Mouse (Mus musculus) T-cell, adult 2 months (primary cell): ENCODE data around the gene Tmem144.

Source experiments
- DNase-seq: peaks from one replicate; pipeline ENCODE4 v3.0.0; 2022; ENCODE audit warnings: low spot score

Gene Tmem144

DNA sequence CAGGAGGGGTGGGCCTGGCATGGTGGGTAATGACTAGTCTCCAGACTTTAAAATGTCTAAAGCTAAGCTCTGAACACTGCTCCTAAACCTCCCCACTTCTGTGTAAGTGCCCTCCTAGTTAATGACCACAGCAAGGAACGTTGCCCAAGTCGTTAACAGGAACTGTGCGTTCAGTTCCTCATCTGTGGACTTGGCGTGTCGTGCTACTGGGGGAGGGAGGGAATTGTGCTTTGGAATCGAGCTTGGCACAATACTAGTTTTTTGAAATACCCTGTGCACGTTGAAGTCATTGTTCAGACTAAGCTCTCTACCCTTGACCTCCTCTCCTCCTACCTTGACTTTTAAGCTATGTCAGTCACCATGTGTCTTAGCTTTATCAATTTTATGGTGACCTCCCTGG lies 12.3 kb upstream of the Tmem144 start:
- DNase-seq, result no peak

DNA sequence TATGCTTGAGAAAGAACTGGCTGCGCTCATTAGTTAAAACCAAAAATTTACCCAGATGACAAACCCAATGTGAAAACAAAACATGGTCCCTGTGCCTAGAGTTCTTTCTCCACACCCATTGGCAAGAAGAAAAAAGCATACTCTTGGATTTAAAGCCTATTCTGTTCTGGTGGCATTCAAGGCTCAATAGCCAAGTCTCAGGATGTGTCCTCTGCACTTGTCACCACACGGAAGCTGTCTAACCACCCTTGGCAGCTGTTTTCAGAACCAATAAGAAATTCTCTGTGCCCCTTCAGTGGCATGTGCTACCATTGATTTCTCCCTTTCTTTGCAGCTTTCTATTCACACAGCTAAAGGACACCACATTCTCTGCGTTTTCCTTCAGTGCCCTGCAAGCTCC lies 5.6 kb upstream of the Tmem144 start:
- DNase-seq, result no peak

DNA sequence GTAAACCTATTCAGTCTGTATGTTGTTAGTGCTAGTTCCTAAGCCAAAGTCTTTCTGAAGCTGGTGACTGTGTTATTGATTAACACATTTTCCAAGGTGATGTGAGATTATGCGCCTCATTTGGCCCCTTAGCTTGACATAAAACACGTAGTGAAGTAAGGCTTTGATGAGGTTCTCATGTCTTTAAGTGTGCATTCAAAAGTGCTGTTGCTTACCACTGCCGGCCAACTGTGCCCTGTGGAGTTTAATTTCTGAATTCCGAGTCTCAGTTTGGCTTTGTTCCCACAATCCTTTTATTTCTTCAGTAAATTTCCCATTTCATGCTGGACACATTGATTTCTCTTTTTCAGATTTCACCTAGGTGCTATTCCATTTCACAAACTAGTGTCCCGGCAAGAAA lies 5.2 kb upstream of the Tmem144 start:
- DNase-seq, result no peak

DNA sequence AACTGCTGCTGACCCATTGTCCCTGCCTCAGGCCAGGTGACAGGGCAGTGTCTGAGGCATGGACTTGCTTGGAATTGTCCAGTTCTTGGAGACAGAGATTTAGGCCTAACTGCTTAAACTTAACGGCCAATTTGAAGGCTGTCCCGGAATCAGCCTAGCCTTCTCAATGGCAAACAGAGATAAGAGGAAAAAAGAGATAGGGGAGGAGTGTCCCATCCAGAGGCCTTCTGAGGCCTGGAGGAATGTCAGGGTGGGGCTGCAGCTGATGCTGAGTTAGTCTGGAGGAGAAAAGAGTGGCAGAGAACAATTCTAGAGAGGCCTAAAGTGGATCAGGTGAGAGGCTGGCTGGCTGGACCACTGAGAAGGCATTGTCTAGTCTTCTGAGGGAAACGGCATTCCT lies 465 bp downstream of the Tmem144 start:
- DNase-seq, result no peak

DNA sequence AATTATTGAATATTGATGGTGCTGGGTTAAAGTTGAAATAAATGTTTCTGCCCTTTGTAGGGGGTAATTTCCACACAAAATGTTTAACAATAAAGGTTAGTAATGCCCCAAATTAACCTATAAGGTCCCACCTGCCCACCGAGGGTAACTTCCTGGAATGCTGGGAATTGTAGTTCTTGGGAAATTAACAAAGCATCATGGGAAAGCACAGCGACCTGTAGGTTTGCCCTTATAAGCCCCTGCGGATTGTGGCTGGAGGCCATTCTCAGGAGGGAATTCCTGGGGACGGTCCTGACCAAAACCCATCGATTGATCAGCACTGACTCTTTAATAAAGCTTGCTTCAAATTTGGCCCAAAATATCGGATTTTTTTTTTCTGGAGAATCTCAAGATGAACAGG lies 1.9 kb downstream of the Tmem144 start:
- DNase-seq, result no peak

DNA sequence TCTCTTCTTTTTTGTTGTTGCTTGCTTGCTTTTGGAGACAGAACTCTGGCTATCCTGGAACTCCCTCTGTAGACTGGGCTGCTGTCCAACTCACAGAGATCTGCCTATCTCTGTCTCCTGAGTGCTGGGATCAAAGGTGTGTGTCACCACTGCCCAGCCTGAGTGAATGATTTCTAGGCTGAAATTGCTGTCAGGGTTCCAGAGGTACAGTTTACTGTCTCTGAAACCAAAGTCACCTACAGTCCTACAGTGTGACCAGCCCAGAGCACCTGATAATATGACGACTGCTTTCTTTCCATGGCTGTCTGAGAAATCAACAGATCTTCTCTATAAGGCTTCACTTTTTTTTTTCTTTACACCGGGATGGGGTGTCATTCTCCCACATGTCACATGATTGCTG lies 3.0 kb downstream of the Tmem144 start:
- no peak for DNase-seq

DNA sequence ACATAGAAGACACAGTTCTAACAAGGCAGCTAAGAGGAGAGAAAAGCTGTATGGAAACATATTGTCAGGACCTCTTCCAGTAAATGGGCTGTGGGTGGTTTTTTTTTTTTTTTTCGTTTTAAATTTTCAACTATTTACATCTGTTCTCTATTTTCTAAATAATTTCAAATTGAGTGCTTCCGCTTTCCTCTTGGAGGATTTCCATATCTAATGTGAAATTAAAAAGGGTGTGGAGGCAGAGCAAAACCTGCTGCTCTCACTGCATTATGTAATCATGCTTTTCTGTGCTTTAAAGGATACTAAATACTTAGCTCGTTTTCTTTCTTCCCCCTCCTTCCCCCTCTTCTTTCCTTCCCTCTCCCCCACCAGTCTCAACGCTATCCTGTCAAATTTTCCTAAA lies 3.7 kb downstream of the Tmem144 start:
- DNase-seq, result no peak

DNA sequence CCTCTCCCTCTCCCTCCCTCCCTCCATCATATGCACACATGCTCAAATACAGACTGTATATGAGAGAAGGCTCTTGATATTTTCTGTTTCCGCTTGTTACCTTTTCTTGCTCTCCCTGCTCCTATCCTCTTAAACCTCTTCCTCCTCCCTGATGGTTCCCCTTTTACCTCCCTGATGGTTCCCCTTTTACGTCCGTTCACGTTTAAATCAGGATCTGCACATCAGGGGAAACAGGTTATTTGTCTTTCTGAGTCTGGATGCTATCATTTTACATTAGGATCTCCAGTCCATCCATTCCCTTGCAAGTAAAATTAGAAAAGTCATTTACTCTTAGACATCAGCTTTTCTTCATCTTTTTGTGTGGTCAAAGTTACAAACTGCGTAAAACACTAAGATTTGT lies 5.9 kb downstream of the Tmem144 start:
- no peak for DNase-seq

DNA sequence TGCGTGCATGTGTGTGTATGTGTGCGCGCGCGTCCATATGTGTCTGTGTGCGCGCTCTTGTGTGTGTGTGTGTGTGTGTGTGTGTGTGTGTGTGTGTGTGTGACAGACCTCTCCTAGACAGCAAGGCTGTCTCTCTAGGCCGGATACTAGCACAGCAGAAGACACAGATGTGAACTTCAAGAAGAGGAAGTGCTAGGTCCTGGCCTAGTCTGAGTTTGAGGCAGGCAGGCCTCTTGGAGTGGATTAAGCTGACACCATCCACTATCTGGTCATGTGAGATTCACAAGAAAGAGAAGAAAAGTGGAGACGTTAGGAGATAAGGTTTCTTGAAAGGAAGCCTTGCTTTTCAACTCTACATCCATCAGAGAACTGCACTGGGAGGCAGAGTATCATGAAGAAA lies 8.6 kb downstream of the Tmem144 start:
- DNase-seq, result peak; percentile 10

DNA sequence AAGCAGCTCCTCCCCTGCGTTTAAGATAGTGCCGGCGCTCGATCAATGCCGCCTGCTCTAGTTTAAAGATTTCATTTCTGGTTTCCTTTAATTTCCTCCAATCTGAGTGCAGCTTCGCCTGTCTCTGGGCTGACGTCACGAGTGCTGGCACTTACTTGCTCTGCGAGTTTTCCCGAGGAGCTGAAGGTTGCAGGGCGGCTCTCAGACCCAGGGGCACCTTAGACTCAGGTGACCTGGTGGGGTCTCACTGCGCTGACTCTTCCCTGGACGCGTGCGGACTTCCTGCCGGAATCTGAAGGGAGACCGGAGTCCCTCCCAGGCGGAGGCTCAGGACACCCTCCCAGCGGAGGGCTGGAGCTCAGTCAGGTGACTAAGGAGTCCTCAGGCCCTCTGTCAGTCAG lies 10.0 kb downstream of the Tmem144 start:
- DNase-seq, result peak; percentile 71

DNA sequence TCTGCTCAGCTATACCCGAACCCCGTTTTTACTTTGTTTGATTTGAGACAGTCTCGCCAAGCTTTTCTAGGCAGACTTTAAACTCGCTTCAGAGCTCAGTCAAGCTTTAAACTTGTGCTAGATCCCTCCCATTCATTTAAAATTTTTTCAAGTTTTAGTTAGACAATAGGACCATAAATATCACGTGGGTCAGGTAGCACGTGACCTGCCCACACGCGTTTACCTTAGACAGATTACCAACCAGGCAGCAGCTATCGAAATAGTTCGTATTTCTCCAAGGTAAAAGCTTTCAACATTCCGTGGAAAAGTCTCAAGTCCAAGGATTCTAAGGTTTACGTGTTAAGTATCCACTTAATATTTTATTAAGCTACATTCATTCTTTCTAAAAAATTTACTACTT lies 10.4 kb downstream of the Tmem144 start:
- DNase-seq, result peak; percentile 79

DNA sequence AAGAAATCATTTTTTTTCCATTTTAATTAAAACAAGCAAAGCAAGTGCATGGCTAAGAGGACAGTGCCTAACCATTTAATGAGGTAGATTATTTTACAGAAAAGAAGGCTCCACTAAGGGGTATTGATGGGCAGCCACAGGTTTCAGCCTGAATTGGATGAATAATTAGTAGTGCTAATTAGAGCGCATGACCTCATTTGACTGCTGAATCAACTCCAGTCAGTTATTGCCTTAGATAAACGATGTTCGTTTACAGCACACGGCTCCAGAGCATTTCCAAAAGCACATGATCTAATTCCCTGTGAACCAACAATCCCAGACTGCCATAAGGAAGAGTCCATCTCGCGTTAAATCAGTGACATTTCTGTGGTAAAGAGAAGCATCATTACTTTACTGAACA lies 11.1 kb downstream of the Tmem144 start:
- DNase-seq, result no peak

DNA sequence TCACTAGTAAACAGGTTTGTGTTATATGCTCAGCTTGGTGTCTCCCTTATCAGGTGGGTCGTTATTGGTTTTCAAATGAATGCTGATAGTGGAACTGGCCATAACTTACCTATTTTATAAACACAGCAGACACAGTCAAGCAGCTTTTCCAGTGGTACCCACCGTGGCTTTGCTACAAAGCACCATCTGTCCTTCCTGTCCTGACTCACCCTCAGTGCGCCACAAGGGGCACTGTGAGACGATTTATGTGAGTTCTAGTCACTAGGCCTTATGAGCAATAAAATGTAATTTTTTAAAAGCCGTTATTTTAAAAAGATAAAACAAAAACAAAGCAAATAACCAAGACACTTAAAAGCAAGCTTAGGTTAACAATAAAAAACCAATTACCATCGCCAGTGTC lies 13.8 kb downstream of the Tmem144 start:
- DNase-seq, result no peak

DNA sequence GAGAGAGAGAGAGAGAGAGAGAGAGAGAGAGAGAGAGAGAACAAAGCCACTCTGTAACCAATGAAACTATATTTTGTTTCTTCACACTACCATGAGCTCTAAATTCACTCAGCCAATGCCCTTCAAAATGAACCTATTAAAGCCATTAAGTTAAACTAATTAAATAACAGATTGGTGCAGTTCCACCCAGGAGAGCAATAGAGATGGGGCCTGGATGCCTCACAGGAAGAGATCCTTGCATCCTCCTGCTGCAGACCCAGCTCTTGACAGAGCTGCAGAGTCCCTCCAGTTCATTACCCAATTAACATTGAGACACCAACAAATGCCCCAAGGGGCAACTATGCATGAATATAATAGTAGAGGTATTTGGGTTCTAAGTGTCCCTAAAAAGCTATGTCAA lies 23.3 kb downstream of the Tmem144 start:
- no peak for DNase-seq

DNA sequence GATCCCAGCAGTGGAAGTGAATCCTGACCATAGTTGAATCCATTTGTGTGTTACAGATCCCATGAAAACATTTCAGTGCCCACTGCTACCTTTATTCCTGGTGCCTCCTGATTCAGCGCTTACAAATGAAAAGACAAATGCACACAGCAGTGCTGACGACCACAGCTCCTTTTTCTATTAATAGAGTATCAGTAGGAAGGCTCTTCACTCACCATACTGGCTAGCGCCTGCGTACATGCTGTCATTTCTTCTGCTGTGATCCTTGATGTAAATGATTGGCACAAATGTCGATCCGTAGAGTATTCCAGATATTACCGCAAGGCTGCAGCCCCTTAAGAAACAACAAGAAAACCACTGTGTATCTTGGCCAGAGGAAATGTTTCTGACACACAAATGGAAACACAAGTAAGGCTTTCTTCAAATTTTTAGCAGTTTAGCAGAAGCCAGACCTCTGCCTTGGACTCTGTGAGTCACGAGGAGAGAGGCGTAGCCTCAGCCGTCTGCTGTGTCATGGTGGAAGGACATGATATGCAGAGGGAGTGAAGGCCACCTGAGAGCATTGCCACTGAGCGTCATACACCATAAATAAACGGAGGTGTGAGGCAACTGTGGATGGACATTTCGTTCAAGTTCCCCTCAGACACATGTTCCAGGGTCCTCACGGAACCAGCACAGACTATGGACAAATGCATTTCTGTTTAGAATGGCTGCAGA lies 27.3 kb downstream of the Tmem144 start:
- DNase-seq, result no peak

DNA sequence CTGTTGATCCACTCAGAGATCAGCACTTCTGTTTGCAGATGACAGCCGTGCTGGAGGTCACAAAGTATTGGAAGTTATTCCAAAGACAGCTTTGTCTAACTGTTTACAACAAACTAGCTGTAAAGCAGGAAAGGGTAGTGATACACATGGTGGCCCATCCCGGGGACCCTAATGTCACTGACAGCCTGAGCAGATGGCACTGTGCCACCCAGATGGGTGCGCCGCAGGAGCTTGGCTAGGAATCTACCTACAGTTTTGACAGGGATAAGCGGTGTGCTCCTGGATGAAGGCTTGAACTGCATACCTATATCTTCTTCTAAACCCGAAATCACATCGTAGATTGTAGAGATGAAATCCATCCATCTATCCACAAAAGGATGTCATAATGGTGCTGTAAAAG lies 29.4 kb downstream of the Tmem144 start:
- DNase-seq, result no peak

DNA sequence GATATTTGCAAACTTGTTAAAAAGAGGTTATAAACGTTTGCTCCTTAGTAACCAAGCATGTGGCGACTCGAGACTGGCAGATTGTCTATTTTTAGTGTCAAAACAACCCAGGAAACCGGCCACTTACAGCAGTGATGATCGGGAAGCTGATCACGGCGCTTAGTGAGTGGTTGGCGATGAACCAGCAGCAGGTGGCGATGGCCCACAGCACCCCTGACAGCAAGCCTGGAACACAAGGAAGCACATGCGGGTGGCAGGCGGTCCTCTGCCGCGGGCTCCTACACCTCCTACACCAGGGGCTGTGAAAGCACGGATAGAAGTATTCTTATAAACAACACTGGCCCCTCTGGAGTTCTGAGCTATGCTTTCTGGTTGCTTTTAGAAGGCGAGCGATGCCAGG lies 31.4 kb downstream of the Tmem144 start:
- no peak for DNase-seq

DNA sequence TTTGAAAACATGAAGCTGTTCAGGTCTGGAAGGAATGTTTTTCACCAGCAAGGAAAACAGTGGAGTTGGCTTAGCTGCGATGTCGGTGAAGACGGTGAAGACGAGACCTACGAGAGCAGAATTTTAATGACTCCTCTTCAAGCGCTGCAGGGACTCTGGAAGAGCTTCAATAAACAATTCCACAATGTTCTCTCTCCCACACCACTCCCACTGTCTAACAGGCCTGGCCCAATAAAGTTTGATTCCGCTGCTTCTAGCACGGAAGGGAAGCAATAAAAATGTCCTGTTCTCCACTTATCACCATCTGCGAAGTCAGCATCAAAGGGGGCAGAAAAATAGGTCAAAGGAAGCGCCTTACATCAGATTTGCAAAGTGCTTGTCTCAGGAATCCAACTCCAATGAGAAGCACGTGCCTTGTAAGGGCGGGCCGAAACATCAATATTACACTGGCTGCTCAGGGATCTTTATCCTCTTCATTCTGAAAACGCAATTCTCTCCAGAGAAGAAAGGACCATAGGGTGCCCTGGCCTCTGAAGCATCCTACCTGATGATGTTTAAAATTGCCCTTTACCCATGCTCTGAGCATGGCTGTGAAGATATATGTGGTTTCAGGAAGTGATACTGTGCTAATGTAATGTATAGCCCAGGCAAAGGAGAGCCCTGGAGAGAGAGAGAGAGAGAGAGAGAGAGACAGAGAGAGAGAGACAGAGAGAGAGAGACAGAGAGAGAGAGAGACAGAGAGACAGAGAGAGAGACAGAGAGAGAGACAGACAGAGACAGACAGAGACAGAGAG lies 34.2 kb downstream of the Tmem144 start:
- DNase-seq, result no peak

DNA sequence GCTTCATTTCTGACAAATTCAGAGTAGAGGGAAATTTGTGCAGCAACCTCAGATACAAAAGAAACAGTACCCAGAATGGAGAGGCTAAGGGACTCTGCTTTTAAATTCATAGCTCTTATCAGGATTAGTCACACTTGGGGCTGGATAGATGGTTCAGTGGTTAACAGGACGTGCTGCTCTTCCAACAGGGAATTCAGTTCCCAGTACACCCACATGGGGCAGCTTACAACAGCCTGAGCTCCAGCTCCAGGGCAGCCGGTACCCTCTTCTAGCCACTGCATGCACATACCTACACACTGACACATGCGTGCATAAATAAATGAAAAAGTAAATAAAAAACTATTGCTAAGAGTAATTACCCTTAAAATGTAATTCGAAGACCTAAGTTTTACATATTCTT lies 36.3 kb downstream of the Tmem144 start:
- DNase-seq, result no peak

DNA sequence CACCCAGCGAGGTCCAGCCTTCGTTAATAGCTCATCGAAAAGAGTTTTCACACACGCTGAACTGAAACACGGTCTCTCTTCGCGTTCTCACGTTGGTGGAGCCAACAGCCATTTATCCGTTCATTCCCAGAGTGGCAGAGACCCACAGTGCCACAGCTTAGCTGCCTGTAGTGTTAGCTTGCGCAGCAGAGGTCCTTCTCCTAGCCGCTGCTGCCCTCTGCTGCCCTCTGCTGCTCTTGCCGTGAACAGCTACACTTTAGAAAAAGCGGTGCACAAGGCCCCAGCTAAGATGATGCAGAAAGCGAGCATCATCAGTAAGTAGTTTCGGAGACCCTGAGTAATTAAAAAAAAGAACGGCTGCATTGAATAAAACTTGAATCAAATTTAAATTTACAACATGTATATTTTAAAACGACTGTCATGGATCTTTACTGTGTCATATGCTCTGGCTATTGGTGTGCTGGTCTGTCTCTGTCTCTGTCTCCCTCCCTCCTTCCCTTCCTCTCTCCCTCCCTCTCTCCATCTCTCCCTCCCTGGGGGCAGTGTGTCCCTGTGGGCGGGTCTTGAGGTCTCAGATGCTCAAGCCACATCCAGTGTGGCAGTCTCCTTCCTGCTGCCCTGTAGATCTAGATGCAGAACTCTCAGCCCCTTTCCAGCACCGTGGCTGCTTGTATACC lies 38.6 kb downstream of the Tmem144 start:
- DNase-seq, result peak; percentile 34

DNA sequence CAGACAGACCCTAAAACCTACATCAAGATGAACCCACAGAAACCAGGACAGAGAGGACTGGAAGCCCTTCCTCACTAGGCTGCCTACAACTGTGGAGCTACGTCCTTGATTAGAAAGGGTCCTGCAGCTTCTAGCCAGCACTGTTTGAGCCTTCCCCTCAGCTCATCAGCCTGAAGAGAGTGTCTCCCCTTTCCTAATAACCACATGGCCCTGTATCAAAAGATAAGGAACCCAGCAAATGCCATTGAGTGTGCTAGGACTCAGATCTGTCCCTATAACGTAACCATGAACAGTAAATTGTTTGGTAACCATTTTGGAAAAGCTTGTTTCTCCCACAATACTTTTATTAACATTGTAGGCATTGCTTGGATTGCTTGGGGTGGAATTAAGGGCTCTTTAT lies 40.5 kb downstream of the Tmem144 start:
- no peak for DNase-seq

DNA sequence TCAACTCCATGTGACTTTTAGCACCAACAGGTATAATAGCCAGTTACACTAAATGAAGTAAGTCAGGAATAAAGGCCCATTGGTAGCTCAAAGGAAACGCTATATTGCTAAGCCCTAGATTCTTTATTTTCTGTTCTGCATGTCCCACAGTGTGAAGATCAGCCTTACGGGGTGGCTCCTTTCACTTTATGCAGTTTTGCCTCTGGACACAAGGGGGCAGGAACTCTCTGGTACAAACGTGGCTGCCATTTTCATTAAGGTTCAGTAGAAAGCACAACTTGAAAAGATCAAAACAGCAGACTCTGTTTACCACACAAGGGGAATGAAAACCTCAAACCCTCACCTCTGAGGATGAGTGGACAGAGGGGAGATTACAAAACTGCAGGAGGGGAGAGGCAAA lies 40.9 kb downstream of the Tmem144 start:
- DNase-seq, result peak; percentile 12

DNA sequence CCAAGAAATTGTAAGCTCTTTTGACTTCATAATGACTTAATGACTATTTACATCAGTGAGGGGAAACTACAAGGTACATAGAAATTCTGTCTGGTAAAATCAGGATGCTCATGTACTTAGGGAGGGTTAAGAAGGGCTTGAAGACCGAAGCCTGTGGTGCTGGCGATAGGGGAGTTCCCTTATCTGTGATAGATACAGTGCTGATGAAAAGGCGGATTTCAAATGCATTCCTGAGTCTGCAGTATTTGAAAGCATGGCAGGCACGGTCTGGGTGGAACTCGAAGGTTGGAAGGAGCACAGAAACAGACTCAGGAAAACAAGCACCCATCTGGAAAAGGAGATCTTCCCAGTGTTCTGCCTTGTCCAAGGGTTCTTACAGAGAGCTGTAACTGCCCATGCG lies 42.0 kb downstream of the Tmem144 start:
- DNase-seq, result no peak
